Mouse (Mus musculus): ENCODE measurements around the gene Sirpa.
A peak's percentile ranks its signal among the peaks of the same experiment; 100 is the strongest.

Sirpa gene

GRCm38 (mm10) chr2:129592459-129593140, at the start of gene Sirpa:
Gene Sirpa (plus strand): TSS chr2:129592835.
- peak; percentile 81 to 86 for DNase-seq

GRCm38 (mm10) chr2:129544448-129544847, 48.2 kb upstream of the Sirpa start:
- DNase-seq = peak; percentile 84 to 88

GRCm38 (mm10) chr2:129544919-129545318, 47.7 kb upstream of the Sirpa start:
- DNase-seq = no peak

- no peak for DNase-seq
Measured at GRCm38 (mm10) chr2:129545596-129545995, 47.0 kb upstream of the Sirpa start.

GRCm38 (mm10) chr2:129546772-129547171, 45.9 kb upstream of the Sirpa start:
- DNase-seq = no peak

GRCm38 (mm10) chr2:129549537-129550135, 43.0 kb upstream of the Sirpa start:
- DNase-seq = no peak

GRCm38 (mm10) chr2:129550781-129551180, 41.9 kb upstream of the Sirpa start:
- no peak for DNase-seq

- no peak for DNase-seq
Measured at GRCm38 (mm10) chr2:129556081-129556480, 36.6 kb upstream of the Sirpa start.

- DNase-seq = no peak
Measured at GRCm38 (mm10) chr2:129558008-129558874, 34.4 kb upstream of the Sirpa start.

GRCm38 (mm10) chr2:129558875-129559219, 33.8 kb upstream of the Sirpa start:
- DNase-seq = no peak

GRCm38 (mm10) chr2:129561796-129562195, 30.8 kb upstream of the Sirpa start:
- DNase-seq = no peak

- no peak for DNase-seq
Measured at GRCm38 (mm10) chr2:129563944-129564709, 28.5 kb upstream of the Sirpa start.

GRCm38 (mm10) chr2:129569120-129569519, 23.5 kb upstream of the Sirpa start:
- DNase-seq = no peak

- DNase-seq = no peak
Measured at GRCm38 (mm10) chr2:129569556-129569955, 23.1 kb upstream of the Sirpa start.

- no peak for DNase-seq
Measured at GRCm38 (mm10) chr2:129573701-129574273, 18.8 kb upstream of the Sirpa start.

- DNase-seq = peak; percentile 27 to 42
Measured at GRCm38 (mm10) chr2:129574395-129575046, 18.1 kb upstream of the Sirpa start.

GRCm38 (mm10) chr2:129575113-129575512, 17.5 kb upstream of the Sirpa start:
- DNase-seq = no peak

GRCm38 (mm10) chr2:129576611-129577447, 15.8 kb upstream of the Sirpa start:
- DNase-seq = no peak

- no peak for DNase-seq
Measured at GRCm38 (mm10) chr2:129580656-129581055, 12.0 kb upstream of the Sirpa start.

- DNase-seq = peak; percentile 51 to 53
Measured at GRCm38 (mm10) chr2:129581826-129582225, 10.8 kb upstream of the Sirpa start.

GRCm38 (mm10) chr2:129582261-129582660, 10.4 kb upstream of the Sirpa start:
- peak; percentile 47 to 56 for DNase-seq

Measured in kidney, postnatal 36 days (tissue).